Mouse (Mus musculus) megakaryocyte, embryonic 14.5 days (primary cell): ENCODE measurements around the gene Serpinb9c.

Experiments used
- FLI1 ChIP-seq: IDR thresholded peaks from 2 replicates; pipeline ENCODE4 v1.6.1; 2012; ENCODE audit warnings: low read length, inconsistent platforms, mixed read lengths
- GATA1 ChIP-seq: IDR thresholded peaks from 3 replicates; pipeline ENCODE4 v1.6.1; 2012; ENCODE audit warnings: mixed read lengths, low read length, inconsistent platforms, borderline replicate concordance

GRCm38 (mm10) chr13:33113054-33113453 is 46.5 kb downstream of the Serpinb9c start:
- TF ChIP-seq GATA1 (no peak), FLI1 (no peak)
